Mouse (Mus musculus) spleen, postnatal 36 days (tissue): Measurements from ENCODE around the gene Plxna4.

Experiments used
- DNase-seq, 2 experiments: peaks; one replicate each; pipeline ENCODE4 v3.0.0; 2022; ENCODE audit warnings: low spot score in 2 of 2, mixed read lengths in 1 of 2

Gene Plxna4

GRCm38 (mm10) chr6:32251674-32252073 lies 336.3 kb downstream of the Plxna4 start:
- no peak for DNase-seq

- no peak for DNase-seq
These were observed 342.0 kb downstream of the Plxna4 start for GRCm38 (mm10) chr6:32246036-32246435.

- DNase-seq, result no peak
These were observed 345.0 kb downstream of the Plxna4 start for GRCm38 (mm10) chr6:32243040-32243439.

GRCm38 (mm10) chr6:32231383-32231782 lies 356.6 kb downstream of the Plxna4 start:
- DNase-seq, result no peak

GRCm38 (mm10) chr6:32226636-32227035 lies 361.4 kb downstream of the Plxna4 start:
- DNase-seq, result no peak

GRCm38 (mm10) chr6:32224007-32224703 lies 363.8 kb downstream of the Plxna4 start:
- DNase-seq, result no peak

- DNase-seq, result no peak
These were observed 367.2 kb downstream of the Plxna4 start for GRCm38 (mm10) chr6:32220765-32221164.

- DNase-seq, result no peak
These were observed 369.4 kb downstream of the Plxna4 start for GRCm38 (mm10) chr6:32218544-32218943.

- DNase-seq, result no peak
These were observed 375.6 kb downstream of the Plxna4 start for GRCm38 (mm10) chr6:32212439-32212838.

GRCm38 (mm10) chr6:32210139-32210538 lies 377.9 kb downstream of the Plxna4 start:
- DNase-seq, result no peak

- DNase-seq, result no peak
These were observed 379.0 kb downstream of the Plxna4 start for GRCm38 (mm10) chr6:32208951-32209350.

- no peak for DNase-seq
These were observed 383.7 kb downstream of the Plxna4 start for GRCm38 (mm10) chr6:32204253-32204652.

- no peak for DNase-seq
These were observed 384.6 kb downstream of the Plxna4 start for GRCm38 (mm10) chr6:32203389-32203788.

- no peak for DNase-seq
These were observed 385.3 kb downstream of the Plxna4 start for GRCm38 (mm10) chr6:32202664-32203192.

GRCm38 (mm10) chr6:32201506-32201905 lies 386.5 kb downstream of the Plxna4 start:
- DNase-seq, result no peak

- no peak for DNase-seq
These were observed 388.4 kb downstream of the Plxna4 start for GRCm38 (mm10) chr6:32199616-32200015.

- DNase-seq, result no peak
These were observed 391.1 kb downstream of the Plxna4 start for GRCm38 (mm10) chr6:32196913-32197312.

- no peak for DNase-seq
These were observed 394.9 kb downstream of the Plxna4 start for GRCm38 (mm10) chr6:32193046-32193445.

GRCm38 (mm10) chr6:32184402-32184985 lies 403.5 kb downstream of the Plxna4 start:
- no peak for DNase-seq

GRCm38 (mm10) chr6:32183651-32184185 lies 404.3 kb downstream of the Plxna4 start:
- DNase-seq, result no peak

- DNase-seq, result no peak
These were observed 408.0 kb downstream of the Plxna4 start for GRCm38 (mm10) chr6:32180012-32180358.

- no peak for DNase-seq
These were observed 408.5 kb downstream of the Plxna4 start for GRCm38 (mm10) chr6:32179346-32180011.

GRCm38 (mm10) chr6:32177905-32178304 lies 410.1 kb downstream of the Plxna4 start:
- DNase-seq, result no peak
